Mouse (Mus musculus): ENCODE measurements around the gene Tyrobp. TPM values are rescaled to one million over a fixed set of nuclear protein-coding genes. Genes with fewer than 3 reads are reported as not detected.

Tyrobp gene
- polyA plus RNA-seq, 1 experiment from 2014 or later = 38.6 TPM

DNA sequence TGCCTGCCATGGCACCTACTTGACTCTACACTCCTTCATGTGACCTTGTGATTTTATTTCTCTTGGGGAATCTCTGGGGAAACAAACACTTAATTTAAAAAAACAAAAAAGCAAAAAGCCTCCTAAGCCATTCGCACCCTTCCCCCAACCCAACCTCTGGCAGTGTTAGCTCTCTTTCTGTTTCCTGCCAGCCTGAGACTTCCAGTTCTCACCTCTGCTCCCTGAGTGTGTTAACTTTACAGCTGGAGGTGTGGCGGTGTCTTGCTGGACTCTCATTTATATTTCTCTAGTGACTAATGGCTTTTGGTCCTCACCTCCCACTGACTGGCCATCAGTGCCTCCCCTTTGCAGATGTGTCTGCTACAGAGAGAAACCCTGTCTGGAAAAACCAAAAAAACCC, 3.8 kb upstream of the Tyrobp start:
- 69% methylated on average over 2 of the region's 2 CpGs for WGBS
- Histone ChIP-seq H3K4me1 (no peaks in the 10 kb centered on the region), H3K27ac (replicated peaks) (no peak overlapping the region), H3K9ac (replicated peaks) (no peak overlapping the region), H3K27me3 (replicated peaks) (peaks cover 4% of the 10 kb centered on the region), H3K4me2 (no peak overlapping the region), H3K9me3 (replicated peaks) (no peaks in the 10 kb centered on the region), H3K36me3 (no peaks in the 10 kb centered on the region), H3K4me3 (replicated peaks) (no peak overlapping the region)
- no peak for ATAC-seq (ENCODE audit: low FRiP score)

GRCm38 (mm10) chr7:30411023-30411422, 2.5 kb upstream of the Tyrobp start:
- 83% methylated on average over 3 of the region's 3 CpGs for WGBS
- Histone ChIP-seq H3K9me3 (replicated peaks) (no peaks in the 10 kb centered on the region), H3K4me3 (replicated peaks) (no peak overlapping the region), H3K4me2 (no peak overlapping the region), H3K27ac (replicated peaks) (no peak overlapping the region), H3K27me3 (replicated peaks) (peaks cover 4% of the 10 kb centered on the region), H3K9ac (replicated peaks) (no peak overlapping the region), H3K4me1 (no peaks in the 10 kb centered on the region), H3K36me3 (no peaks in the 10 kb centered on the region)
- ATAC-seq (ENCODE audit: low FRiP score) = no peak

GRCm38 (mm10) chr7:30412735-30413147, 819 bp upstream of the Tyrobp start:
- H3K9ac ChIP-seq (replicated peaks) = no peak overlapping the region
- H3K9me3 ChIP-seq (replicated peaks) = no peaks in the 10 kb centered on the region
- no peaks in the 10 kb centered on the region; the same call in 1 of the 2 replicates for H3K27me3 ChIP-seq (replicated peaks)
- ATAC-seq (ENCODE audit: low FRiP score) = no peak
- no peaks in the 10 kb centered on the region for H3K36me3 ChIP-seq
- no peak overlapping the region for H3K4me2 ChIP-seq
- no peak overlapping the region for H3K4me3 ChIP-seq (replicated peaks)
- no peak overlapping the region for H3K27ac ChIP-seq (replicated peaks)
- H3K4me1 ChIP-seq = no peaks in the 10 kb centered on the region
- 61% methylated on average over 4 of the region's 4 CpGs for WGBS

GRCm38 (mm10) chr7:30417856-30418255, 4.3 kb downstream of the Tyrobp start:
- Histone ChIP-seq H3K9ac (replicated peaks) (no peak overlapping the region), H3K9me3 (replicated peaks) (0 out of 2 replicates have a peak, but pooled peaks cover 5% of the 10 kb centered on the region), H3K27ac (replicated peaks) (no peak overlapping the region), H3K36me3 (no peaks in the 10 kb centered on the region), H3K4me3 (replicated peaks) (no peak overlapping the region), H3K4me1 (peaks cover 13% of the 10 kb centered on the region), H3K27me3 (replicated peaks) (no peaks in the 10 kb centered on the region), H3K4me2 (no peak overlapping the region)
- no peak for ATAC-seq (ENCODE audit: low FRiP score)
- WGBS = 75% methylated on average over 9 of the region's 9 CpGs

DNA sequence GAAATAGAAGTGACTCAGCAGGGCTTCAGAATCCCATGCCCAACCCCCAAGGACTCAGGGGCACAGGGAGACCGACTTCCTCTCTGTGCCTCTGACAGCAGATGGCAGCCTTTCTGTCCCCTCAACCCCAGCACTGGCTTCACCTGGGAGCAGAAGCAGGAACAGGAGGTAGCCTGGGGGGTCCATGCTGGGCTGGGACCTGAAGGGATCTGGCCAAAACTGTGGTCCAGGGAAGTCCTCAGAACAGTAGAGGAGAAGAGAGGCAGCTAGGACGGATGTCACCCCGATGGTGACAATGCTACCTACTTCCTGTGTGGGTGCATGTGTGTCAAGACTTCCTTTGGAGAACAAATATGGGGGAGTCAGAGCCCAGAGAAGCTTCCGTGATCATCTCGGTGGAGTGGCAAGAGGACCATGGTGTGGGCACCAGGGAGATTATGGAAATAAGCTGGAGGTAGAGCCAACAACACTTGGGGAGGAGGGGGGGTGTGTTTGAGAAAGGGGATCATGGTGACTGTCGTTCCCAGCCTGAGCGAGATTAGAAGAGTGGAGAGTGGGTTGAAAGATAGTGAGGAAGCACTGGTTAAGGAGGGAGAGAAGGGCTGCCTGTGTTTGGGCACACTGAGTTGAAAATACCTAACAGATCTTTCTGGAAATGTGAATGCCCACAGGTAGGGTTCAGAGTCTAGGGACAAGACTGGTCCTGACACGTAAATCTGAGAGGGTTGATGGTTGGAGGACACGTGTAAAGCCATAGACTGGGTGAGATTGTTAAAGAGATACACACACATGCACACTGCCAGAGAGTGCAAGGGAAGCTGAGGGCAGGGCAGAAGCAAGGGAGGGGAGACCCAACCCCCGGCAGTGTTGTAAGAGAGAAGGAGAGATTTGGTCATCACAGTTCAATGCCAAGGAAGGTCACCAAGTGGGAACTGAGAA, 6.3 kb downstream of the Tyrobp start, which contains the start of gene Hcst:
TSS of gene Hcst (minus strand) at position 294 of the 939 bp plus-strand sequence.
- Histone ChIP-seq H3K9me3 (replicated peaks) (0 out of 2 replicates have a peak, but pooled peaks cover 5% of the 10 kb centered on the region), H3K36me3 (no peaks in the 10 kb centered on the region), H3K27ac (replicated peaks) (no peak within 1 kb of the TSS), H3K4me2 (no peak within 1 kb of the TSS; the same call in 1 of the 2 replicates), H3K9ac (replicated peaks) (no peak within 1 kb of the TSS), H3K4me1 (peaks cover 24% of the 10 kb centered on the region), H3K27me3 (replicated peaks) (no peaks in the 10 kb centered on the region), H3K4me3 (replicated peaks) (no peak within 1 kb of the TSS)
- 80% methylated on average over 10 of the region's 10 CpGs for WGBS
- ATAC-seq (ENCODE audit: low FRiP score) = no peak

- Histone ChIP-seq H3K4me2 (no peak overlapping the region; the same call in 1 of the 2 replicates), H3K36me3 (no peaks in the 10 kb centered on the region; the same call in 1 of the 2 replicates), H3K4me1 (peaks cover 24% of the 10 kb centered on the region), H3K27ac (replicated peaks) (no peak overlapping the region), H3K9me3 (replicated peaks) (0 out of 2 replicates have a peak, but pooled peaks cover 5% of the 10 kb centered on the region), H3K27me3 (replicated peaks) (no peaks in the 10 kb centered on the region), H3K9ac (replicated peaks) (no peak overlapping the region), H3K4me3 (replicated peaks) (no peak overlapping the region)
- WGBS = 92% methylated on average over 3 of the region's 3 CpGs
- ATAC-seq (ENCODE audit: low FRiP score) = no peak
These were observed 7.1 kb downstream of the Tyrobp start for GRCm38 (mm10) chr7:30420673-30421072.

GRCm38 (mm10) chr7:30421175-30421889, 7.8 kb downstream of the Tyrobp start, which contains the start of gene Nfkbid:
TSS of gene Nfkbid (plus strand) at chr7:30421732.
- Histone ChIP-seq H3K27me3 (replicated peaks) (no peaks in the 10 kb centered on the region), H3K4me1 (peaks cover 24% of the 10 kb centered on the region), H3K9ac (replicated peaks) (peak within 1 kb of the TSS; percentile 69), H3K9me3 (replicated peaks) (0 out of 2 replicates have a peak, but pooled peaks cover 5% of the 10 kb centered on the region), H3K4me2 (peak within 1 kb of the TSS; percentile 98), H3K27ac (replicated peaks) (peak within 1 kb of the TSS; percentile 75), H3K4me3 (replicated peaks) (peak within 1 kb of the TSS; percentile 67), H3K36me3 (no peaks in the 10 kb centered on the region; the same call in 1 of the 2 replicates)
- ATAC-seq (ENCODE audit: low FRiP score) = peak; percentile 46
- 9% methylated on average over 31 of the region's 31 CpGs for whole genome bisulfite sequencing

GRCm38 (mm10) chr7:30421890-30422435, 8.4 kb downstream of the Tyrobp start:
- Histone ChIP-seq H3K36me3 (no peaks in the 10 kb centered on the region; the same call in 1 of the 2 replicates), H3K27ac (replicated peaks) (peak overlapping the region; percentile 75), H3K27me3 (replicated peaks) (no peaks in the 10 kb centered on the region), H3K9me3 (replicated peaks) (0 out of 2 replicates have a peak, but pooled peaks cover 5% of the 10 kb centered on the region), H3K4me2 (peak overlapping the region; percentile 98), H3K4me3 (replicated peaks) (peak overlapping the region; percentile 67), H3K9ac (replicated peaks) (peak overlapping the region; percentile 69), H3K4me1 (peaks cover 24% of the 10 kb centered on the region)
- under 1% methylated on average over 45 of the region's 45 CpGs for WGBS
- ATAC-seq (ENCODE audit: low FRiP score) = peak; percentile 92

DNA sequence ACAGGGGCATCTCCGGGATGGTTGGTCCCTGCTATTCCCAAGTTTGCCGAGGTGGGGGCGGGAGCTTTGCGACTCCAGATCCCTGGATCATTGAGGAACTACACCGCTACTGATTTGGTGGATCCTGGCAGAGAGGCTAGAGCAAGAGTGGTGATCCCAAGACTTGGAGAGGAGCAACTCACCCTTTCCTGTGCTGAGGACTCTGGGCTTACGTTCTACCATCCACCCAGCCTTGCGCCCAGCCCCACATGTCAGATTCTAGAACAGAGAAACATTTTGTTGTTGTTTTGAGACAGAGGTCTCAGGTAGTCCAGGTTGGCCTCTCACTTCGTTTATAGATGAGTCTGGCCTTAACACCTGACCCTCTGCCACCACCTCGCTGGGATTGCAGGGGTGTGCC, 9.0 kb downstream of the Tyrobp start:
- Histone ChIP-seq H3K9ac (replicated peaks) (peak overlapping the region; percentile 69), H3K27me3 (replicated peaks) (no peaks in the 10 kb centered on the region), H3K4me1 (peaks cover 24% of the 10 kb centered on the region), H3K9me3 (replicated peaks) (0 out of 2 replicates have a peak, but pooled peaks cover 5% of the 10 kb centered on the region), H3K27ac (replicated peaks) (peak overlapping the region; percentile 75), H3K36me3 (no peaks in the 10 kb centered on the region; the same call in 1 of the 2 replicates), H3K4me2 (peak overlapping the region; percentile 98), H3K4me3 (replicated peaks) (peak overlapping the region; percentile 67)
- WGBS = 11% methylated on average over 9 of the region's 9 CpGs
- ATAC-seq (ENCODE audit: low FRiP score) = peak; percentile 46

DNA sequence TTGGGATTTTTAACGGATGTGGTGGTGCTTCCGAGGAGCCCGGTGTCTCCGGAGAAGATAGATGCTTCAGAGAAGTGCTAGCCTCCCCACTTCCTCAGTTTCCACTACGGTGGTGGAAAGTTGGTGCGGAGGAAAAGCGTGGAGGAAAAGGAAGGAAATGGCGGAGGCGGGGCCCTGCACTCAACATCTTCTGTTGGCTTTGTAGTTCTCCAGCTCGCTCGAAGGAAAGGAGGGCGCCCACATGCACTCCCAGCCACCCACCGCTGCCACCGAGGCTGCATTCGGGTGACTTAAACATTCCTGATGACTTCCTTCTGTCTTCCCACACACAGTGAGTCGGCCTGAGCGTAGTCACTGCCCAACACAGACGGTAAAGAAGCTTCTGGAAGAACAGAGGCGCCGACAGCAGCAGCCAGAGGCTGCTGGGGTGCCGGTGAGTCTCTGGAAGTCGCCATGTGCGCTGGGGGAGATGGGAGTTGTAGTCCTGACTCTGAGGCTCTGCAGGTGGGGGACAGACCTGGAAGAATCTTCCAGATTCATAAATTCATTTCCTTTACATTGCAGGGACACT, 9.6 kb downstream of the Tyrobp start:
- WGBS = 51% methylated on average over 23 of the region's 23 CpGs
- H3K4me1 ChIP-seq = peaks cover 24% of the 10 kb centered on the region
- peak overlapping the region; percentile 67 for H3K4me3 ChIP-seq (replicated peaks)
- H3K27ac ChIP-seq (replicated peaks) = peak overlapping the region; percentile 75
- H3K9me3 ChIP-seq (replicated peaks) = 0 out of 2 replicates have a peak, but pooled peaks cover 5% of the 10 kb centered on the region
- ATAC-seq (ENCODE audit: low FRiP score) = no peak
- H3K36me3 ChIP-seq = no peaks in the 10 kb centered on the region; the same call in 1 of the 2 replicates
- H3K4me2 ChIP-seq = peak overlapping the region; percentile 98
- H3K27me3 ChIP-seq (replicated peaks) = no peaks in the 10 kb centered on the region
- H3K9ac ChIP-seq (replicated peaks) = peak overlapping the region; percentile 69

- 0 out of 2 replicates have a peak, but pooled peaks cover 4% of the 10 kb centered on the region for H3K4me1 ChIP-seq
- ATAC-seq (ENCODE audit: low FRiP score) = no peak
- H3K27ac ChIP-seq (replicated peaks) = no peak overlapping the region
- no peaks in the 10 kb centered on the region for H3K9me3 ChIP-seq (replicated peaks)
- H3K27me3 ChIP-seq (replicated peaks) = no peaks in the 10 kb centered on the region
- H3K4me2 ChIP-seq = no peak overlapping the region
- no peak overlapping the region for H3K4me3 ChIP-seq (replicated peaks)
- H3K9ac ChIP-seq (replicated peaks) = no peak overlapping the region
- H3K36me3 ChIP-seq = no peaks in the 10 kb centered on the region; the same call in 1 of the 2 replicates
These were observed 15.8 kb downstream of the Tyrobp start for GRCm38 (mm10) chr7:30429327-30429726.
